Mouse (Mus musculus) bone marrow macrophage, adult 2 months (primary cell): ENCODE data around the gene Jtb.

Source experiments
- CTCF ChIP-seq: IDR thresholded peaks from 2 replicates; pipeline ENCODE4 v1.5.1; 2012; ENCODE audit warnings: low read depth, mild to moderate bottlenecking, low read length, moderate library complexity
- POLR2A ChIP-seq: IDR thresholded peaks from 2 replicates; pipeline ENCODE4 v1.6.1; 2012; ENCODE audit warnings: mild to moderate bottlenecking, low read depth, low read length, borderline replicate concordance

DNA sequence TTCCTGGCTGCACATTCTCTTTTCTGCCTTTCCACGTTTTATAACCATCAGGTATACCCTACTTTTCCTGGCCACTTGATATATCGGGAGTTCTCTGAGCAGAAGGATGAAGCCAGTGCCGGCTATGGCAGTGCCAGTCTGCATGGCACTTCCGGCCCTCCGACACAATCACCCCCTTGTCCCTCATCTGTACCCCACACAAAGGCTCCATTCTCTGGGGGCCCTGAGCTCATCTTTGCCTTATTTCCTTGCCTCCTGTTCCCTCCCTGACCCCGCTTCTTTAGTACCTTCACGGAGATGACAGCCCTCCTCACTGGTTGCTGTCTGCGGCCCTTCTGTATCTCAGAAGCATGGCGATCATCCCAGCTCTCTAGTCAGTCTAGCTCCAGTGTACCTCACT lies 49.3 kb downstream of the Jtb start:
- TF ChIP-seq CTCF (no peak), POLR2A (no peak)
